Mouse (Mus musculus) CH12.LX (cell line): ENCODE results near the gene Phtf1. TPM values are rescaled to one million over a fixed set of nuclear protein-coding genes. Genes with fewer than 3 reads are reported as not detected.
A peak's percentile ranks its signal among the peaks of the same experiment; 100 is the strongest.

Experiments
- DNase-seq: peaks from one replicate; pipeline ENCODE4 v3.0.0-alpha.2; 2013; ENCODE audit errors: extremely low read depth
- H3K27ac ChIP-seq: 2 replicates; pipeline ENCODE4 v1.5.1; 2012; ENCODE audit warnings: low read depth, mild to moderate bottlenecking, control low read depth, moderate library complexity; ENCODE audit not compliant: insufficient read depth
- H3K27me3 ChIP-seq: replicated peaks from 2 replicates; pipeline ENCODE3; 2012; ENCODE audit warnings: inconsistent platforms
- H3K36me3 ChIP-seq, 2 experiments: replicated peaks in 1 of 2; 2 replicates each; pipeline versions ENCODE3 to v1.6.1; 2012; ENCODE audit warnings: inconsistent platforms in 1 of 2, low read length in 1 of 2, mild to moderate bottlenecking in 1 of 2, mixed read lengths in 1 of 2, moderate library complexity in 1 of 2; ENCODE audit not compliant: control insufficient read depth in 1 of 2, insufficient read depth in 1 of 2
- H3K4me1 ChIP-seq, 2 experiments: 2 replicates each; pipeline ENCODE4 v1.6.1; 2012; ENCODE audit warnings: inconsistent platforms in 1 of 2, moderate library complexity in 1 of 2; ENCODE audit not compliant: insufficient read depth in 2 of 2, control insufficient read depth in 1 of 2
- H3K4me2 ChIP-seq: 2 replicates; pipeline ENCODE4 v1.6.1; 2012; ENCODE audit warnings: low read depth, mild to moderate bottlenecking, control low read depth; ENCODE audit not compliant: poor library complexity, insufficient read depth, severe bottlenecking
- H3K4me3 ChIP-seq, 3 experiments: fragments of 150-350 bp in 1 of 3; sonication (generic) in 1 of 3; replicated peaks in 1 of 3; 2 replicates each; pipeline versions ENCODE3 to v1.5.1; 2011 to 2012; ENCODE audit warnings: low read depth in 2 of 3, low read length in 2 of 3, mild to moderate bottlenecking in 2 of 3, moderate library complexity in 2 of 3, control low read depth in 1 of 3, improper control_type of control experiment in 1 of 3, inconsistent platforms in 1 of 3, mixed read lengths in 1 of 3; ENCODE audit not compliant: poor library complexity in 1 of 3
- H3K79me2 ChIP-seq: replicated peaks from 2 replicates; pipeline ENCODE4 v1.6.1; 2012; ENCODE audit warnings: mild to moderate bottlenecking, moderate library complexity; ENCODE audit not compliant: control insufficient read depth, poor library complexity, insufficient read depth, severe bottlenecking; ENCODE audit errors: extremely low read depth
- H3K9ac ChIP-seq: 2 replicates; pipeline ENCODE4 v1.6.1; 2012; ENCODE audit warnings: low read depth, mild to moderate bottlenecking, control low read depth, moderate library complexity; ENCODE audit not compliant: insufficient read depth
- H3K9me3 ChIP-seq: replicated peaks from 2 replicates; pipeline ENCODE3; 2012; ENCODE audit warnings: low read length, inconsistent platforms, mixed read lengths
- BHLHE40 ChIP-seq: IDR thresholded peaks from 2 replicates; pipeline ENCODE4 v1.6.1; 2011; ENCODE audit warnings: mild to moderate bottlenecking, low read depth, low read length, improper control_type of control experiment
- CHD2 ChIP-seq: IDR thresholded peaks from 2 replicates; pipeline ENCODE4 v1.6.1; 2011; ENCODE audit warnings: low read length, improper control_type of control experiment
- CTCF ChIP-seq, 2 experiments: IDR thresholded peaks in 1 of 2; conservative IDR thresholded peaks in 1 of 2; 2 replicates each; pipeline ENCODE4 v1.5.1; 2011 to 2012; ENCODE audit warnings: low read depth in 2 of 2, low read length in 2 of 2, improper control_type of control experiment in 1 of 2, inconsistent platforms in 1 of 2, mild to moderate bottlenecking in 1 of 2, moderate library complexity in 1 of 2
- EP300 ChIP-seq: IDR thresholded peaks from 2 replicates; pipeline ENCODE4 v1.6.1; 2011; ENCODE audit warnings: low read length, improper control_type of control experiment
- GABPA ChIP-seq: IDR thresholded peaks from 2 replicates; pipeline ENCODE4 v1.6.1; 2012; ENCODE audit warnings: low read depth, low read length, improper control_type of control experiment, inconsistent platforms; ENCODE audit not compliant: insufficient replicate concordance
- JUND ChIP-seq: conservative IDR thresholded peaks from 2 replicates; pipeline ENCODE4 v1.6.1; 2011; ENCODE audit warnings: low read depth, low read length, improper control_type of control experiment
- MAFK ChIP-seq: IDR thresholded peaks from 2 replicates; pipeline ENCODE4 v1.6.1; 2011; ENCODE audit warnings: low read length, improper control_type of control experiment; ENCODE audit not compliant: insufficient replicate concordance
- MAX ChIP-seq: IDR thresholded peaks from 2 replicates; pipeline ENCODE4 v1.6.1; 2011; ENCODE audit warnings: low read length, improper control_type of control experiment
- MXI1 ChIP-seq: IDR thresholded peaks from 2 replicates; pipeline ENCODE4 v1.6.1; 2011; ENCODE audit warnings: mild to moderate bottlenecking, low read depth, low read length, improper control_type of control experiment
- NELFE ChIP-seq: IDR thresholded peaks from 2 replicates; pipeline ENCODE4 v1.6.1; 2011; ENCODE audit warnings: low read depth, low read length, improper control_type of control experiment
- NRF1 ChIP-seq: IDR thresholded peaks from 2 replicates; pipeline ENCODE4 v1.6.1; 2014; ENCODE audit warnings: low read depth, mild to moderate bottlenecking, inconsistent platforms, low read length, improper control_type of control experiment, moderate library complexity
- PAX5 ChIP-seq: IDR thresholded peaks from 2 replicates; pipeline ENCODE4 v1.6.1; 2012; ENCODE audit warnings: low read length, inconsistent platforms, mixed read lengths
- POLR2A ChIP-seq: IDR thresholded peaks from 2 replicates; pipeline ENCODE4 v1.6.1; 2011; ENCODE audit warnings: low read depth, mild to moderate bottlenecking, improper control_type of control experiment, low read length
- POLR2AphosphoS2 ChIP-seq: IDR thresholded peaks from 2 replicates; pipeline ENCODE4 v1.6.1; 2011; ENCODE audit warnings: low read depth, low read length, improper control_type of control experiment
- TCF12 ChIP-seq: IDR thresholded peaks from 2 replicates; pipeline ENCODE4 v1.6.1; 2014; ENCODE audit warnings: low read depth, mild to moderate bottlenecking, inconsistent platforms, low read length, improper control_type of control experiment
- dilution Hi-C: fragments of 300-500 bp; cut with MboI; formaldehyde crosslinking; loops from 2 replicates; pipeline ENCODE4 v1.14.3; 2020; ENCODE audit warnings: low sequenced_read_pairs; ENCODE audit not compliant: extremely low pct_unique_long_range_greater_than_20kb, extremely low pct_ligation_motif_present
- in situ Hi-C: fragments of 300-500 bp; cut with MboI; formaldehyde crosslinking; loops from 3 replicates; pipeline ENCODE4 v1.14.3; 2019; ENCODE audit warnings: low sequenced_read_pairs, low pct_ligation_motif_present, low pct_unique_long_range_greater_than_20kb, mixed read lengths
- polyA plus RNA-seq: library from polyadenylated mRNA; unstranded; fragments of >175 nt; gene quantifications from 2 replicates; pipeline ENCODE4 v1.2.1, GENCODE M21; 2012; ENCODE audit warnings: low read depth; ENCODE audit not compliant: insufficient read length
- total RNA-seq, 2 experiments: library from RNA; depleted of rRNA; stranded (reverse); fragments of 300-350 nt in 1 of 2; fragments of >200 nt in 1 of 2; gene quantifications; 2 replicates each; pipeline ENCODE4 v1.2.3; 2012 to 2014

Phtf1 gene
- total and polyA plus RNA-seq, 3 experiments, result 21.2 to 42.4 (median 37.1) TPM

DNA sequence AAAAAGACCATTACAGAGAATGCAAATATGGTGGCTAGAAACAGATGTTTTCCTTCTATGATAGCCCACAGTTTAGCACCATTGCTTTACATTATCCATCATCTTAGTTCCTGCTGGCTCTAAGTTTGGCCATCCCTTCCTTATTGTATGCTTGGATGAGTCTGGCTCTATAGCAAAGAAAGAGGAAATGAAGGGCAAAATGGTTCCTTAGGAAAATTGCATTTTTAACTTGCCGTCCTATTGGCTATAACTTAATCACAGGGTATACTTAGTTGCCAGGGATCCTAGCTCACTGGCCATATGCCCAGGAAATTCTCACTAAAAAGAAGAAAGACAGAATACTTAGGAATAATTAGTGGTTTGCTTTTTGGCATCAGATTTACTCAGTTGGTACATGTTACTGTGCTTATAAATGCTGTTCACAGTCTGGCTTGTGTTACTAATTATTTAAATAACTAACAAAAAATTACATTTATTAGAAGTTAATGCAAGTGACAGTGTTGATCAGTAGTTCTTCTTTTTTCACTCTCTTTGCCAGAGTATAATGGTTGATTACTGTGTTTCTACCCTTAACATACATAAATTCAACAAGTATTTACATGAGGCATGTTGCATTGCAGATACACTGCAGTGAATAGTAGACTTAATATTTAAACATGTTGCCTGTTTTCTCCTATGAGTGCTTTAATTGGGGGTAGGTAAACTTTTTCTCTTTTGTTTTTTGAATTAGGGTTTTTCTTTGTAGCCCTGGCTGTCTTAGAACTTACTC is 22.9 kb upstream of the Phtf1 start:
- TF ChIP-seq TCF12 (no peak), JUND (no peak), CHD2 (no peak)
- dilution Hi-C loops, result no loop called here
- Histone ChIP-seq H3K9me3 (no peaks in the 10 kb centered on the region), H3K79me2 (peaks cover 32% of the 10 kb centered on the region), H3K27ac (no peak overlapping the region), H3K36me3 (peaks cover 3 to 32% of the 10 kb centered on the region in 2 experiments), H3K9ac (no peak overlapping the region), H3K27me3 (no peaks in the 10 kb centered on the region), H3K4me1 (peaks cover 3 to 40% of the 10 kb centered on the region in 2 experiments; a peak in 3 of 4 replicates), H3K4me3 (no peak overlapping the region), H3K4me2 (no peak overlapping the region; the same call in 1 of the 2 replicates)
- peak; percentile 12 for DNase-seq
- in situ Hi-C loops, result no loop called here

DNA sequence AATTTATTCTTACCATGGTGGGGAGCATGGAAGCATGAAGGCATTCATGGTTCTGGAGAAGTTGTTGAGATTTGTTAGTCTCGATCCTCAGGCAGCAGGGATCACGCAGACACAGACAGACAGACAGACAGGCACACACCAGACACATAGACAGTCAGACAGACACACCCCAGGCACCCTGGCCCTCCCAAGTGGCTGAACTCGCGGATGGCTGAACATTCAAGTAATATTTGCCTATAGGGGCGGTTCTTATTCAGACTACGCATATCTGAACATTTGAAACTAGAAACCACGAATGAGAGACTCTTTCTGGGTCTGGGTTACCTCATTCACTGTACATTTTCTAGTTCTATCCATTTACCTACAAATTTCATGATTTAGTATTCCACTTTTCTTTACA is 19.2 kb upstream of the Phtf1 start:
- H3K9me3 ChIP-seq, result no peaks in the 10 kb centered on the region
- H3K27ac ChIP-seq, result no peak overlapping the region
- H3K36me3 ChIP-seq, result peaks cover 6 to 40% of the 10 kb centered on the region in 2 experiments
- TF ChIP-seq NRF1, result no peak
- TF ChIP-seq MXI1, result no peak
- no peak for TF ChIP-seq MAFK
- TF ChIP-seq POLR2A, result no peak
- no peak for TF ChIP-seq BHLHE40
- no peak for TF ChIP-seq NELFE
- TF ChIP-seq MAX, result no peak
- no peak for TF ChIP-seq POLR2AphosphoS2
- no peak for TF ChIP-seq CTCF (conservative IDR thresholded peaks at IDR 0.05 in 1 of 2, IDR thresholded peaks at IDR 0.05 in 1 of 2; ENCODE audit: low read depth in 2 of 2, low read length in 2 of 2)
- TF ChIP-seq EP300, result no peak
- TF ChIP-seq, all 38 proteins: peak for 0
- Histone ChIP-seq H3K4me1 (peaks cover 6 to 53% of the 10 kb centered on the region in 2 experiments), H3K4me2 (no peak overlapping the region), H3K4me3 (no peak overlapping the region), H3K27me3 (no peaks in the 10 kb centered on the region), H3K9ac (no peak overlapping the region), H3K79me2 (peaks cover 45% of the 10 kb centered on the region)
- in situ Hi-C loops (no loop called here), dilution Hi-C loops (no loop called here)
- peak; percentile 51 for DNase-seq

GRCm38 (mm10) chr3:103960622-103961021 is 7.3 kb upstream of the Phtf1 start:
- DNase-seq, result no peak
- no peak overlapping the region for H3K4me3 ChIP-seq
- no peak overlapping the region for H3K9ac ChIP-seq
- no peaks in the 10 kb centered on the region for H3K27me3 ChIP-seq
- TF ChIP-seq MAFK (peak; percentile 76), GABPA (no peak), MXI1 (no peak), PAX5 (no peak)
- TF ChIP-seq, all 38 proteins: peak for 1
- H3K36me3 ChIP-seq, result peaks cover 32 to 64% of the 10 kb centered on the region in 2 experiments
- H3K4me1 ChIP-seq, result peaks cover 2 to 17% of the 10 kb centered on the region in 2 experiments; a peak in 3 of 4 replicates
- dilution Hi-C loops, result no loop called here
- no peak overlapping the region for H3K27ac ChIP-seq
- in situ Hi-C loops, result no loop called here
- H3K4me2 ChIP-seq, result no peak overlapping the region
- H3K9me3 ChIP-seq, result no peaks in the 10 kb centered on the region
- peaks cover 11% of the 10 kb centered on the region; the same call in 1 of the 2 replicates for H3K79me2 ChIP-seq
